Mouse (Mus musculus): ENCODE data around the gene Tmco1. TPM values are rescaled to one million over a fixed set of nuclear protein-coding genes. Genes with fewer than 3 reads are reported as not detected.

Tmco1 gene
- 24.5 TPM for total RNA-seq (2023)

DNA sequence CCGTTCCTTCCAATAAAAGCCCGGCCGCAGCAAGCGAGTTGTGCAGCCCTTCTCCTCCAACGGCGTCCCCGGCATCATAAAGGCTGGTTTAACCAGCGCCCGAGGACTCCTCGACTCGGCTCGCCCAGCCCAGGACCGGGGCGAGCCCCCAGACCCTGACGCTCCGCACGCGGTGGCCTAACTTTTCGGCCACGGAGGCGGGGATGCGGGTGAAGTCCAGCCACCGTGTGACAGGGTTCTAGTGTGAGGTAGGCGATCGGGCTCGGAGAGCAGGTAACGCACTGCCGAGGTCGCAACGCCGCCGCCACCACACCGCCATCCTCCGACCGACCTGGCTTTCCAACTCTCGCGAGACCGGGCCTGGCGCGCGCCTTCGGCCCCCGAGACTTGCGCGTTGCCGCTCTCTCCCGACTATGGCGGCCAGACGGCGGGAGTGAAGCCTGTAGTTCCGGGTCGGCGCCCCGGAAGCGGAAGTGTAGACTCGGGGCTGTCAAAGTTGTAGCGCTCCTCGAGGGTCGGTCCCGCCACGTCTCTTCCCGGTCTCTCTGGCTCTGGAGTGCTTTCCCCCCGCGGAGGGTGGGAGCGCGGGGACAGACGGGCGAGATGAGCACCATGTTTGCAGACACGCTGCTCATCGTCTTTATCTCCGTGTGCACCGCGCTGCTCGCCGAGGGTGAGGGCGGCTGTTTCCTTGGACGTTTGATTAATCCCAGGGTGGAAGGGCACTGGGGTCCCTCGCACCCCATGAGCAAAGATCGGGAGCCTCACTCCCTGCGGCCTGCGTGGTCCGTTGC, at the start of gene Tmco1:
TSS of gene Tmco1 (plus strand) at position 118 of the 794 bp plus-strand sequence.

GRCm38 (mm10) chr1:167285320-167285355, 23.0 kb upstream of the Tmco1 start, which contains the start of gene Uck2:
Gene Uck2 (minus strand): TSS chr1:167285320.

GRCm38 (mm10) chr1:167349815-167350596, 41.8 kb downstream of the Tmco1 start, which contains the start of gene Aldh9a1:
Gene Aldh9a1 (plus strand): TSS chr1:167349991.

Other genes starting within 250 kb of the Tmco1 start
- gene Uck2, start 23.1 kb upstream of the Tmco1 start, total RNA-seq (2023) = 64.1 TPM
- 42.8 TPM for gene Aldh9a1, start 41.6 kb downstream of the Tmco1 start, total RNA-seq (2023)
- 1.6 TPM for gene Mgst3, start 85.5 kb downstream of the Tmco1 start, total RNA-seq (2023)
- not detected for gene Lrrc52, start 158.4 kb downstream of the Tmco1 start, total RNA-seq (2023)

Data from CD4-positive naive resting alpha-beta T cell, adult 76 days (primary cell).